Comparison of ENCODE assay signal across 12 mouse cellular contexts in genomic region chr10:96214946-96215345, GRCm38 (mm10).
DNase-seq lines count a peak whose midpoint lies in the region; ATAC-seq and TF ChIP-seq lines count a peak whose summit lies in the region.
"Had no signal": no experiment of that assay in that cellular context is flagged by ENCODE, and none has a peak within 500 bp of the region (broad histone marks: within the 10 kb centered on the region; RNA-seq: fewer than 3 reads in every experiment).

No protein-coding gene starts in this region.

- ATAC-seq in hindbrain, embryonic 13.5 days (ENCODE audit: low FRiP score): no peak
- no peak for ATAC-seq in hindbrain, embryonic 12.5 days (ENCODE audit: low FRiP score)
- no peak for ATAC-seq in midbrain, embryonic 11.5 days (ENCODE audit: low FRiP score)

- DNase-seq in T-cell, adult 2 months (ENCODE audit: low spot score): peak; percentile 65
- DNase-seq in cerebellum, postnatal 25 days: peak; percentile 93 to 95
- peak; percentile 49 for DNase-seq in thymus, adult 2 months
- DNase-seq in midbrain, embryonic 11.5 days (ENCODE audit: low spot score, missing footprints): no peak
- DNase-seq in c-Kit-positive CD71-positive TER-119-positive erythroid progenitor cells, embryonic 14.5 days (ENCODE audit: low spot score): no peak
- DNase-seq in frontal cortex, postnatal 25 days (ENCODE audit: low spot score in 2 of 2): no peak
- DNase-seq: gastrocnemius, postnatal 25 days; liver, embryonic 13.5 days had no signal

- H3K27me3 ChIP-seq in hindbrain, embryonic 13.5 days: no peaks in the 10 kb centered on the region
- no peaks in the 10 kb centered on the region for H3K27me3 ChIP-seq in hindbrain, embryonic 12.5 days
- no peaks in the 10 kb centered on the region for H3K27me3 ChIP-seq in thymus, adult 2 months (ENCODE audit: control insufficient read depth, insufficient read depth, low read length)
- H3K27me3 ChIP-seq in midbrain, embryonic 11.5 days (ENCODE audit: control insufficient read depth, insufficient read depth, low read length): no peaks in the 10 kb centered on the region
- H3K27me3 ChIP-seq: CH12.LX; liver, embryonic 13.5 days had no signal

- no peak for TF ChIP-seq POLR2A in thymus, adult 2 months (IDR thresholded peaks at IDR 0.05; ENCODE audit: control insufficient read depth, extremely low read depth, insufficient read depth, low read length, poor library complexity)

- no peaks in the 10 kb centered on the region for H3K9me3 ChIP-seq in hindbrain, embryonic 13.5 days
- H3K9me3 ChIP-seq in hindbrain, embryonic 12.5 days (replicated peaks): no peaks in the 10 kb centered on the region
- H3K9me3 ChIP-seq in midbrain, embryonic 11.5 days (ENCODE audit: control insufficient read depth, low read length): no peaks in the 10 kb centered on the region
- H3K9me3 ChIP-seq: liver, embryonic 13.5 days had no signal

- H3K9ac ChIP-seq in hindbrain, embryonic 13.5 days: no peak overlapping the region
- H3K9ac ChIP-seq in hindbrain, embryonic 12.5 days: no peak overlapping the region
- no peak overlapping the region for H3K9ac ChIP-seq in midbrain, embryonic 11.5 days (ENCODE audit: low read length)
- H3K9ac ChIP-seq: liver, embryonic 13.5 days had no signal

- no peak overlapping the region for H3K4me3 ChIP-seq in hindbrain, embryonic 13.5 days
- H3K4me3 ChIP-seq in hindbrain, embryonic 12.5 days: no peak overlapping the region
- H3K4me3 ChIP-seq in thymus, adult 2 months (ENCODE audit: control insufficient read depth, insufficient read depth, low read length): no peak overlapping the region
- no peak overlapping the region for H3K4me3 ChIP-seq in midbrain, embryonic 11.5 days (ENCODE audit: low read depth, low read length)
- H3K4me3 ChIP-seq: liver, embryonic 13.5 days had no signal

- no peak overlapping the region for H3K4me2 ChIP-seq in hindbrain, embryonic 13.5 days
- H3K4me2 ChIP-seq in hindbrain, embryonic 12.5 days (replicated peaks): no peak overlapping the region
- H3K4me2 ChIP-seq in midbrain, embryonic 11.5 days: no peak overlapping the region
- H3K4me2 ChIP-seq: liver, embryonic 13.5 days had no signal

- H3K4me1 ChIP-seq in hindbrain, embryonic 13.5 days (replicated peaks): peaks cover 3% of the 10 kb centered on the region; the same call in 1 of the 2 replicates
- H3K4me1 ChIP-seq in hindbrain, embryonic 12.5 days: no peaks in the 10 kb centered on the region
- H3K4me1 ChIP-seq in thymus, adult 2 months (replicated peaks; ENCODE audit: control insufficient read depth, insufficient read depth, low read length): peaks cover 12% of the 10 kb centered on the region
- peaks cover 2% of the 10 kb centered on the region; the same call in 1 of the 2 replicates for H3K4me1 ChIP-seq in midbrain, embryonic 11.5 days (ENCODE audit: control insufficient read depth, insufficient read depth, low read length)
- H3K4me1 ChIP-seq: liver, embryonic 13.5 days had no signal

- no peak for TF ChIP-seq CTCF in thymus, adult 2 months (IDR thresholded peaks at IDR 0.05; ENCODE audit: borderline replicate concordance, control insufficient read depth, extremely low read depth, insufficient read depth, low read length, poor library complexity)

- no peaks in the 10 kb centered on the region for H3K36me3 ChIP-seq in hindbrain, embryonic 13.5 days
- H3K36me3 ChIP-seq in hindbrain, embryonic 12.5 days: no peaks in the 10 kb centered on the region
- H3K36me3 ChIP-seq in thymus, adult 2 months (ENCODE audit: control insufficient read depth, insufficient read depth, low read length): no peaks in the 10 kb centered on the region
- no peaks in the 10 kb centered on the region for H3K36me3 ChIP-seq in midbrain, embryonic 11.5 days (ENCODE audit: control insufficient read depth, insufficient read depth, low read length)
- H3K36me3 ChIP-seq: liver, embryonic 13.5 days had no signal

- 75% methylated on average over 6 of the region's 6 CpGs for WGBS in hindbrain, embryonic 13.5 days
- WGBS in hindbrain, embryonic 12.5 days: 81% methylated on average over 6 of the region's 6 CpGs
- 22% methylated on average over 6 of the region's 6 CpGs for WGBS in thymus, adult 2 months
- WGBS in midbrain, embryonic 11.5 days: 86% methylated on average over 6 of the region's 6 CpGs

- H3K27ac ChIP-seq in hindbrain, embryonic 13.5 days: peak overlapping the region; percentile 35; the same call in 1 of the 2 replicates
- no peak overlapping the region for H3K27ac ChIP-seq in hindbrain, embryonic 12.5 days
- peak overlapping the region; percentile 78 for H3K27ac ChIP-seq in thymus, adult 2 months (ENCODE audit: control insufficient read depth, insufficient read depth, low read length)
- H3K27ac ChIP-seq in midbrain, embryonic 11.5 days (ENCODE audit: low read depth, low read length): no peak overlapping the region
- H3K27ac ChIP-seq: liver, embryonic 13.5 days; macrophage had no signal

Comparison
In these comparisons a context has a peak if more than half of its experiments do, and no peak if none do; other contexts are left out.
1. H3K27ac ChIP-seq: peak in hindbrain, embryonic 13.5 days (single experiment) and thymus, adult 2 months (single experiment); none in hindbrain, embryonic 12.5 days (single experiment) and midbrain, embryonic 11.5 days (single experiment).
2. DNase-seq: peak in T-cell, adult 2 months (single experiment), cerebellum, postnatal 25 days (2 of 2) and thymus, adult 2 months (single experiment); none in midbrain, embryonic 11.5 days (single experiment), c-Kit-positive CD71-positive TER-119-positive erythroid progenitor cells, embryonic 14.5 days (single experiment) and frontal cortex, postnatal 25 days (0 of 2).